ENCODE assay signal across 24 mouse cellular contexts in genomic region chr6:82116176-82116575, GRCm38 (mm10).
"Had no signal": no experiment of that assay in that cellular context is flagged by ENCODE, and none has a peak within 500 bp of the region (broad histone marks: within the 10 kb centered on the region; RNA-seq: fewer than 3 reads in every experiment).

No protein-coding gene starts in this region.

- H3K4me3 ChIP-seq: kidney, embryonic 15.5 days; limb, embryonic 12.5 days; limb, embryonic 15.5 days; lung, embryonic 15.5 days; midbrain, embryonic 12.5 days; midbrain, embryonic 15.5 days; myocyte; neural tube, embryonic 13.5 days; stomach, embryonic 15.5 days had no signal

- DNase-seq: kidney, adult 8-10 months; kidney, postnatal 10 days; kidney, postnatal 36 days; left cerebral cortex, postnatal 4 days; liver, postnatal 0 days; lung, postnatal 14 days; lung, postnatal 4 days; retina, postnatal 1 day; right cerebral cortex, postnatal 25 days; spleen, adult 18-20 months; thymus, adult 2 months; thymus, postnatal 14 days; thymus, postnatal 4 days had no signal

- H3K9me3 ChIP-seq: kidney, embryonic 15.5 days; limb, embryonic 12.5 days; limb, embryonic 15.5 days; lung, embryonic 15.5 days; midbrain, embryonic 12.5 days; midbrain, embryonic 15.5 days; neural tube, embryonic 13.5 days; stomach, embryonic 15.5 days had no signal

- H3K4me1 ChIP-seq: neural tube, embryonic 13.5 days; stomach, embryonic 15.5 days had no signal

- H3K9ac ChIP-seq: kidney, embryonic 15.5 days; limb, embryonic 12.5 days; limb, embryonic 15.5 days; liver, embryonic 14.5 days; liver, postnatal 0 days; lung, embryonic 15.5 days; midbrain, embryonic 12.5 days; midbrain, embryonic 15.5 days; neural tube, embryonic 13.5 days; stomach, embryonic 15.5 days had no signal

- ATAC-seq: liver, postnatal 0 days; midbrain, embryonic 15.5 days had no signal

- H3K36me3 ChIP-seq: kidney, embryonic 15.5 days; limb, embryonic 12.5 days; limb, embryonic 15.5 days; lung, embryonic 15.5 days; midbrain, embryonic 12.5 days; midbrain, embryonic 15.5 days; neural tube, embryonic 13.5 days; stomach, embryonic 15.5 days had no signal

- H3K4me2 ChIP-seq: kidney, embryonic 15.5 days; limb, embryonic 12.5 days; limb, embryonic 15.5 days; liver, embryonic 11.5 days; lung, embryonic 15.5 days; midbrain, embryonic 12.5 days; midbrain, embryonic 15.5 days; neural tube, embryonic 13.5 days; stomach, embryonic 15.5 days had no signal

- H3K27me3 ChIP-seq: kidney, embryonic 15.5 days; limb, embryonic 12.5 days; limb, embryonic 15.5 days; lung, embryonic 15.5 days; midbrain, embryonic 12.5 days; midbrain, embryonic 15.5 days; neural tube, embryonic 13.5 days; stomach, embryonic 15.5 days had no signal

- H3K27ac ChIP-seq: kidney, embryonic 15.5 days; limb, embryonic 12.5 days; limb, embryonic 15.5 days; liver, embryonic 14.5 days; lung, embryonic 15.5 days; midbrain, embryonic 12.5 days; midbrain, embryonic 15.5 days; neural tube, embryonic 13.5 days; stomach, embryonic 15.5 days had no signal
